ENCODE assay signal across 16 mouse cellular contexts in the genomic region with DNA sequence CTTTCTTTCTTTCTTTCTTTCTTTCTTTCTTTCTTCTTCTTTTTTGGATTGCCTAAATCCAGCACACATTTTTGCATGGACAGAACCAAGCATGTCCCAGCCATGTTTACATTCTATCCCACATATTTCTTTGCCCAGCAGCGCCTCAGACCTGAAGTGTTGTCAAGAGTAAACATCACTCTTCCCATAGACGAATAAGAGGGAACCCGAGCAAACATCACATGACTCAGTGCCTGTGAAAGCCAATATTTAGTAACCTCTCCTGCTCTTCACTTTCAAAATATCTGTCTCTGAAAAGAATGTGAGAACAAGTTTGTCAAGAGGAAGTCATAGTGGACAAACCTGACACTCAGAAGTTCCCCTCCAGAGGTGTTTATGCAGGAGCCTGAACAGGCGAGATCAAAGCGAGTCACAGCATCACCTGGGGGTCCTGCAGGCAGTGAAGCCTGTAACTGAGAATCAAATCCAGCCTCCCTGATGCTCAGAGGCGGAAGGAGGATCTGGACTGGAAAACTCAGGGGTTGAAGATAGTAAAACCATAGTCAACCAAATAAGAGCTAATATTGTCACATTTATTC.
"Had no signal": no experiment of that assay in that cellular context is flagged by ENCODE, and none has a peak within 500 bp of the region (broad histone marks: within the 10 kb centered on the region; RNA-seq: fewer than 3 reads in every experiment).

No protein-coding gene starts in this region.

- H3K4me3 ChIP-seq: limb, embryonic 12.5 days; liver, embryonic 13.5 days; megakaryocyte, embryonic 14.5 days; stomach, embryonic 15.5 days had no signal

- H3K27ac ChIP-seq: limb, embryonic 12.5 days; liver, embryonic 13.5 days; stomach, embryonic 15.5 days had no signal

- ATAC-seq: inflammation-experienced regulatory T-cells, adult 6 months; intestine, postnatal 0 days; liver, postnatal 0 days; midbrain, embryonic 16.5 days had no signal

- H3K9ac ChIP-seq: limb, embryonic 12.5 days; liver, embryonic 13.5 days; liver, postnatal 0 days; stomach, embryonic 15.5 days had no signal

- H3K27me3 ChIP-seq: limb, embryonic 12.5 days; liver, embryonic 13.5 days; megakaryocyte, embryonic 14.5 days; stomach, embryonic 15.5 days had no signal

- H3K4me2 ChIP-seq: limb, embryonic 12.5 days; liver, embryonic 13.5 days; midbrain, embryonic 11.5 days; stomach, embryonic 15.5 days had no signal

- H3K9me3 ChIP-seq: limb, embryonic 12.5 days; liver, embryonic 13.5 days; megakaryocyte, embryonic 14.5 days; stomach, embryonic 15.5 days had no signal

- DNase-seq: kidney, adult 8-10 months; kidney, postnatal 36 days; liver; liver, embryonic 13.5 days; liver, postnatal 0 days; right cerebral cortex, adult 18-20 months; right cerebral cortex, postnatal 25 days; thymus, adult 2 months; thymus, postnatal 25 days had no signal

- H3K4me1 ChIP-seq: limb, embryonic 12.5 days; liver, embryonic 13.5 days; megakaryocyte, embryonic 14.5 days; stomach, embryonic 15.5 days had no signal

- H3K36me3 ChIP-seq: limb, embryonic 12.5 days; liver, embryonic 13.5 days; stomach, embryonic 15.5 days had no signal
